Mouse (Mus musculus) heart, embryonic 16.5 days (tissue): ENCODE data around the gene Atp6v0a1. TPM values are rescaled to one million over a fixed set of nuclear protein-coding genes. Genes with fewer than 3 reads are reported as not detected.

Experiments
- ATAC-seq: fragments of 200-750 bp; cut with Nextera tagmentation; replicated peaks from 2 replicates; pipeline ENCODE4 v1.8.0; 2017; ENCODE audit warnings: moderate number of reproducible peaks; ENCODE audit not compliant: insufficient read depth, low FRiP score; ENCODE audit errors: extremely low read depth
- H3K27ac ChIP-seq: fragments of 300-500 bp; sonication (generic); 2 replicates; pipeline ENCODE4 v1.5.1; 2014; ENCODE audit warnings: mild to moderate bottlenecking, low read length, control low read depth, moderate library complexity
- H3K27me3 ChIP-seq: fragments of 300-500 bp; sonication (generic); 2 replicates; pipeline ENCODE4 v1.6.1; 2014; ENCODE audit warnings: low read length, mixed read lengths; ENCODE audit not compliant: control insufficient read depth, insufficient read depth
- H3K36me3 ChIP-seq: fragments of 300-500 bp; sonication (generic); 2 replicates; pipeline ENCODE4 v1.6.1; 2014; ENCODE audit not compliant: control insufficient read depth, insufficient read depth
- H3K4me1 ChIP-seq: fragments of 300-500 bp; sonication (generic); 2 replicates; pipeline ENCODE4 v1.6.1; 2014; ENCODE audit warnings: low read length, mixed read lengths; ENCODE audit not compliant: control insufficient read depth, insufficient read depth
- H3K4me2 ChIP-seq: fragments of 300-500 bp; sonication (generic); 2 replicates; pipeline ENCODE4 v1.6.1; 2014; ENCODE audit warnings: low read depth, mild to moderate bottlenecking, control low read depth, low read length
- H3K4me3 ChIP-seq: fragments of 300-500 bp; sonication (generic); 2 replicates; pipeline ENCODE4 v1.5.1; 2014; ENCODE audit warnings: mild to moderate bottlenecking, control low read depth, low read length
- H3K9ac ChIP-seq: fragments of 300-500 bp; sonication (generic); 2 replicates; pipeline ENCODE4 v1.6.1; 2014; ENCODE audit warnings: low read length, control low read depth
- H3K9me3 ChIP-seq: fragments of 300-500 bp; sonication (generic); replicated peaks from 2 replicates; pipeline ENCODE4 v1.6.1; 2016; ENCODE audit warnings: low read length; ENCODE audit not compliant: control insufficient read depth
- WGBS: fragments of 180-500 bp; shearing (Covaris S2); extraction: QIAGEN DNeasy Blood & Tissue Kit; methylation state at CpG from one replicate; pipeline ENCODE4 v1.1.7; 2014; 5-methylcytosine and 5-hydroxymethylcytosine counted together
- polyA plus RNA-seq: library from polyadenylated mRNA; unstranded; fragments of >200 nt; fragmentation: Nextera tagmentation; extraction: Ambion mirVana; gene quantifications from 2 replicates; pipeline ENCODE4 v1.2.1, GENCODE M21; 2015

Gene Atp6v0a1
- polyA plus RNA-seq, 1 experiment from 2014 or later: 50.7 TPM

GRCm38 (mm10) chr11:101064462-101064861 is 55.2 kb downstream of the Atp6v0a1 start:
- no peaks in the 10 kb centered on the region for H3K36me3 ChIP-seq
- H3K9me3 ChIP-seq: no peaks in the 10 kb centered on the region
- peak overlapping the region; percentile 95 for H3K27ac ChIP-seq
- peak overlapping the region; percentile 31; the same call in 1 of the 2 replicates for H3K4me2 ChIP-seq
- H3K27me3 ChIP-seq: no peaks in the 10 kb centered on the region
- H3K4me3 ChIP-seq: no peak overlapping the region
- ATAC-seq: no peak
- peaks cover 72% of the 10 kb centered on the region for H3K4me1 ChIP-seq
- 55% methylated on average over 4 of the region's 4 CpGs for WGBS
- H3K9ac ChIP-seq: peak overlapping the region; percentile 67

- no peaks in the 10 kb centered on the region for H3K27me3 ChIP-seq
- whole genome bisulfite sequencing: 80% methylated on average over 9 of the region's 9 CpGs
- no peaks in the 10 kb centered on the region for H3K9me3 ChIP-seq
- 0 out of 2 replicates have a peak overlapping the region, but pooled peaks have one; percentile 10 for H3K9ac ChIP-seq
- no peak overlapping the region for H3K4me3 ChIP-seq
- H3K4me1 ChIP-seq: peaks cover 66% of the 10 kb centered on the region
- no peak for ATAC-seq
- H3K27ac ChIP-seq: peak overlapping the region; percentile 95
- H3K36me3 ChIP-seq: no peaks in the 10 kb centered on the region
- H3K4me2 ChIP-seq: no peak overlapping the region
Measured at GRCm38 (mm10) chr11:101065002-101065401, 55.8 kb downstream of the Atp6v0a1 start.

GRCm38 (mm10) chr11:101066549-101067412 is 57.5 kb downstream of the Atp6v0a1 start:
- ATAC-seq: no peak
- Histone ChIP-seq H3K27ac (0 out of 2 replicates have a peak overlapping the region, but pooled peaks have one; percentile 26), H3K4me3 (peak overlapping the region; percentile 39), H3K9ac (peak overlapping the region; percentile 59), H3K4me2 (peak overlapping the region; percentile 69), H3K27me3 (no peaks in the 10 kb centered on the region), H3K4me1 (peaks cover 56% of the 10 kb centered on the region), H3K36me3 (no peaks in the 10 kb centered on the region), H3K9me3 (no peaks in the 10 kb centered on the region)
- WGBS: 17% methylated on average over 18 of the region's 18 CpGs

- WGBS: 3% methylated on average over 35 of the region's 35 CpGs
- ATAC-seq: peak; percentile 87
- H3K9ac ChIP-seq: peak within 1 kb of the TSS; percentile 87
- peak within 1 kb of the TSS; percentile 89 for H3K4me3 ChIP-seq
- no peaks in the 10 kb centered on the region for H3K9me3 ChIP-seq
- H3K27ac ChIP-seq: peak within 1 kb of the TSS; percentile 47
- peaks cover 28% of the 10 kb centered on the region for H3K4me1 ChIP-seq
- H3K27me3 ChIP-seq: 0 out of 2 replicates have a peak, but pooled peaks cover 2% of the 10 kb centered on the region
- peak within 1 kb of the TSS; percentile 98 for H3K4me2 ChIP-seq
- H3K36me3 ChIP-seq: no peaks in the 10 kb centered on the region
Measured at GRCm38 (mm10) chr11:101069391-101070188, 60.3 kb downstream of the Atp6v0a1 start, which contains the start of gene Naglu. TSS of gene Naglu (plus strand) at chr11:101070012.

- Histone ChIP-seq H3K27ac (peak overlapping the region; percentile 47; the same call in 1 of the 2 replicates), H3K9ac (peak overlapping the region; percentile 87), H3K36me3 (no peaks in the 10 kb centered on the region), H3K4me1 (peaks cover 22% of the 10 kb centered on the region), H3K27me3 (0 out of 2 replicates have a peak, but pooled peaks cover 2% of the 10 kb centered on the region), H3K4me3 (peak overlapping the region; percentile 89), H3K4me2 (peak overlapping the region; percentile 98), H3K9me3 (no peaks in the 10 kb centered on the region)
- peak; percentile 49 for ATAC-seq
- 0% methylated on average over 28 of the region's 36 CpGs for WGBS
Measured at GRCm38 (mm10) chr11:101070189-101070527, 60.9 kb downstream of the Atp6v0a1 start.

DNA sequence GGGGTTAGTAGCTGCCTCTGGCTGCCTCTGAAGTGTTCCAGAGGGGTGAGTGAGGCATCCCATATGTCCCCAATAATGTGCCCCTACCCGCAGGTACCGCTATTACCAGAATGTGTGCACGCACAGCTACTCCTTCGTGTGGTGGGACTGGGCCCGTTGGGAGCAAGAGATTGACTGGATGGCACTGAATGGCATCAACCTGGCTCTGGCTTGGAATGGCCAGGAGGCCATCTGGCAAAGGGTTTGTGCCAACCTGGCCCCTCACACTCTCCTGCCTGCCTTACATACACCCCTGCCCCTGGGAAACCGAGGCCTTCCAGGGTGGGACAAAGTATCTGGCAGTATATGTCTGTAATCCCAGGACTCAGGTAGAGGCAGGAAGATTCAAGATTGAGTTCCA is 61.7 kb downstream of the Atp6v0a1 start:
- no peaks in the 10 kb centered on the region for H3K9me3 ChIP-seq
- H3K27ac ChIP-seq: no peak overlapping the region
- 0 out of 2 replicates have a peak, but pooled peaks cover 2% of the 10 kb centered on the region for H3K27me3 ChIP-seq
- no peak overlapping the region for H3K4me2 ChIP-seq
- ATAC-seq: no peak
- H3K36me3 ChIP-seq: no peaks in the 10 kb centered on the region
- H3K4me3 ChIP-seq: no peak overlapping the region
- no peak overlapping the region for H3K9ac ChIP-seq
- 75% methylated on average over 6 of the region's 6 CpGs for WGBS
- peaks cover 21% of the 10 kb centered on the region for H3K4me1 ChIP-seq

GRCm38 (mm10) chr11:101071810-101072428 is 62.7 kb downstream of the Atp6v0a1 start:
- peaks cover 13% of the 10 kb centered on the region for H3K4me1 ChIP-seq
- H3K9ac ChIP-seq: no peak overlapping the region
- H3K27me3 ChIP-seq: peaks cover 2% of the 10 kb centered on the region; the same call in 1 of the 2 replicates
- no peak overlapping the region for H3K4me2 ChIP-seq
- no peak for ATAC-seq
- no peaks in the 10 kb centered on the region for H3K9me3 ChIP-seq
- WGBS: 72% methylated on average over 14 of the region's 14 CpGs
- H3K4me3 ChIP-seq: no peak overlapping the region
- H3K27ac ChIP-seq: no peak overlapping the region
- peaks cover 3% of the 10 kb centered on the region; the same call in 1 of the 2 replicates for H3K36me3 ChIP-seq

DNA sequence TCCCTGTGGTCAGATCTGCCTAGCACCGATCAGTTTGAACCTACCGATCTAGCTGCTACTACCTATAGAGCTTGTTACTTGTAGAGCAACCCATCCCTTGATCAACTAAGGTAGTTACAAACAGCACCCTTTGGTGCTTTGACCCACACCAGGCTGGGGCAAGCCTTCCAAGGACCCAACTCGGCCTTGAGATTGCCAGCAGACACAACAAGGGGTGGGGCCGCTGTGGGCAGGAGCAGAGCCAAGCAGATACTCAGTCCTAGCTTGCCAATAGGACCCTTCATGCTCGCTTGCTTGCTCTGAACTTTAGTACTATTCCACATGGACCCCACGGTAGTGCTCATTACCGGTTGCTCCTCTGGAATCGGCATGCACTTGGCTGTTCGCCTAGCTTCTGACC is 68.9 kb downstream of the Atp6v0a1 start, which contains the start of gene Hsd17b1:
TSS of gene Hsd17b1 (plus strand) at position 291 of the 400 bp plus-strand sequence.
- H3K4me1 ChIP-seq: peaks cover 11% of the 10 kb centered on the region
- no peak for ATAC-seq
- peaks cover 39% of the 10 kb centered on the region for H3K27me3 ChIP-seq
- H3K27ac ChIP-seq: no peak within 1 kb of the TSS
- no peak within 1 kb of the TSS for H3K4me3 ChIP-seq
- H3K9me3 ChIP-seq: no peaks in the 10 kb centered on the region
- WGBS: 68% methylated on average over 9 of the region's 9 CpGs
- no peak within 1 kb of the TSS for H3K4me2 ChIP-seq
- peaks cover 3% of the 10 kb centered on the region; the same call in 1 of the 2 replicates for H3K36me3 ChIP-seq
- H3K9ac ChIP-seq: no peak within 1 kb of the TSS
